Mouse (Mus musculus) lung, adult 2 months (tissue): ENCODE data around the gene Rgp1. TPM values are rescaled to one million over a fixed set of nuclear protein-coding genes. Genes with fewer than 3 reads are reported as not detected.
"Not testable (repeated sequence)": the region's sequence is repeated elsewhere in the genome, so short reads cannot be mapped to it uniquely, and the experiment has no call there.

ENCODE experiments used
- DNase-seq: peaks from one replicate; pipeline ENCODE4 v3.0.0; 2022
- H3K4me1 ChIP-seq: fragments of 200-500 bp; 2 replicates; pipeline ENCODE4 v1.6.1; 2011; ENCODE audit warnings: low read length; ENCODE audit not compliant: control insufficient read depth, insufficient read depth
- H3K4me3 ChIP-seq: fragments of 200-500 bp; replicated peaks from 2 replicates; pipeline ENCODE3; 2011; ENCODE audit warnings: low read depth, mild to moderate bottlenecking, control low read depth, low read length; ENCODE audit errors: extremely low read depth
- CTCF ChIP-seq: fragments of 200-500 bp; IDR thresholded peaks from 2 replicates; pipeline ENCODE4 v1.5.1; 2011; ENCODE audit warnings: mild to moderate bottlenecking, low read length, control low read depth; ENCODE audit not compliant: insufficient read depth
- POLR2A ChIP-seq: fragments of 200-500 bp; IDR thresholded peaks from 2 replicates; pipeline ENCODE4 v1.6.1; 2011; ENCODE audit warnings: low read depth, mild to moderate bottlenecking, control low read depth, low read length, borderline replicate concordance; ENCODE audit errors: extremely low read depth
- WGBS: fragments of 180-500 bp; shearing (Covaris S2); methylation state at CpG from one replicate; pipeline ENCODE4 v1.1.7; 2018; 5-methylcytosine and 5-hydroxymethylcytosine counted together
- polyA plus RNA-seq: library from polyadenylated mRNA; depleted of rRNA; stranded (reverse); fragments of >200 nt; gene quantifications from 2 replicates; pipeline ENCODE4 v1.2.3, GENCODE M21; 2012

Rgp1 gene
- polyA plus RNA-seq, 1 experiment = 47.3 TPM

- 74% methylated on average over 3 of the region's 3 CpGs for WGBS
These were observed 13.4 kb downstream of the Rgp1 start for GRCm38 (mm10) chr4:43591961-43592360.

DNA sequence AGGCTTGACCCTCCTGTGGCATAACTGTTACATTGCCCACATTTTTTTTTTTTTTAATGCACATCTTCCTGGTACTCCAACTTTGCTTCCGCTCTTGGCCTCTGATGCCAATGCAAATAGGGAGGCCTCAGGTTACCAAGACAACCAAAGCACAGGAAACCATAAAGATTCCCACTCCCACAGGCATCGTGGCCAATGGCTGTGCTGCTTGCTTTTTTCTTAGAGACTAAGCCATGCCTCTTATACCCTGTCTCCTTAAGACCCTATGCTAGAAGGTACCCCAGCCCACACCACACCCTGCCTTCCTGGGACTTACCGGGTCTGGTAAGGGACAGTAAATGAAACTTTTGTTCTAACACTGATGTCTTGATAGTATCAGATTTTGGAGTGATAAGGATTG, 14.9 kb downstream of the Rgp1 start:
- Histone ChIP-seq H3K4me1 (no peaks in the 10 kb centered on the region), H3K4me3 (no peak overlapping the region)
- 51% methylated on average over 3 of the region's 3 CpGs for WGBS
- TF ChIP-seq CTCF (no peak), POLR2A (no peak)
- DNase-seq = no peak

More at GRCm38 (mm10) chr4:43591961-43592360, 13.4 kb downstream of the Rgp1 start:
- Histone ChIP-seq H3K4me1 (peaks cover 5% of the 10 kb centered on the region; the same call in 1 of the 2 replicates), H3K4me3 (no peak overlapping the region)
- no peak for DNase-seq
- TF ChIP-seq CTCF (no peak), POLR2A (no peak)

GRCm38 (mm10) chr4:43596597-43596996, 18.1 kb downstream of the Rgp1 start:
- 80% methylated on average over 2 of the region's 2 CpGs for WGBS
- not testable (repeated sequence) for H3K4me1 ChIP-seq, H3K4me3 ChIP-seq, DNase-seq

GRCm38 (mm10) chr4:43598200-43598599, 19.7 kb downstream of the Rgp1 start:
- H3K4me1 ChIP-seq = no peaks in the 10 kb centered on the region
- TF ChIP-seq CTCF (no peak), POLR2A (no peak)
- WGBS = 72% methylated on average over 4 of the region's 4 CpGs
- DNase-seq = no peak
- H3K4me3 ChIP-seq = no peak overlapping the region

DNA sequence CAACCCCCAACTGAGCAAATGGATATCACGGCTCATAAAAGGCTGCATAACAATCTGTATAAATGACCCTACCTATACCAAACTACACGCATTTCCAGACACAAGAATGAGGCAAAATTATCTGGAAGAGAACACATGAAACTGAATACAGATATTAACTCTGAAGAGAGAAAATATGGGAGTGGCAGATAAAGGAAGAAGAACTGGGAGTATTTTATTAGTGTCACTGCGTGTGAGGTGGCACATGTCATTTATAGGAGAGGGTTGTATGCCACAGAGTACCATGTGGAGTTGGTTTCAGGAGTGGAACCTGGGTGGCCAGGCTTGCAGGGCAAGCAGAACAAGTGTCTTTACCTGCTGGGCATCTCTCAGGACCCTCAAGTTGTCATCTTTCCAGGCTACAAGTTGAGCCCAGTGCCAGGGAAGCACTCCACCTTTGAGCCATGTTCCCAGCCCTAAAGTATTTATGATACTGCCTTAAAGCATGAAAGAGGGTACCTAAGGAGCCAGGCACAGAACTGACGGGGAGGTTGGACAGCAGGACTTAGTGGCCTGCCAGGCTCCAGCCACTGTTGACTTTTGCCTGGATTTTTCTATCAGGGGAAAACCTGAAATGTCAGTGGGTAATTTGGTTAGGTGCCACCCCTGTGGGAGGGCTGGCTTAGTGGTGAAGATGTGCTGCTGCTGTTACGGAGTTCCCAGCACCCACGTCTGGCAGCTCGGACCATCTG, 20.3 kb downstream of the Rgp1 start:
- Histone ChIP-seq H3K4me1 (no peaks in the 10 kb centered on the region), H3K4me3 (no peak overlapping the region)
- no peak for TF ChIP-seq CTCF
- no peak for TF ChIP-seq POLR2A
- WGBS = 72% methylated on average over 7 of the region's 7 CpGs
- no peak for DNase-seq

GRCm38 (mm10) chr4:43600195-43600934, 21.9 kb downstream of the Rgp1 start:
- Histone ChIP-seq H3K4me3 (no peak overlapping the region), H3K4me1 (no peaks in the 10 kb centered on the region)
- DNase-seq = no peak
- TF ChIP-seq CTCF = no peak
- no peak for TF ChIP-seq POLR2A
- WGBS = 72% methylated on average over 9 of the region's 9 CpGs

DNA sequence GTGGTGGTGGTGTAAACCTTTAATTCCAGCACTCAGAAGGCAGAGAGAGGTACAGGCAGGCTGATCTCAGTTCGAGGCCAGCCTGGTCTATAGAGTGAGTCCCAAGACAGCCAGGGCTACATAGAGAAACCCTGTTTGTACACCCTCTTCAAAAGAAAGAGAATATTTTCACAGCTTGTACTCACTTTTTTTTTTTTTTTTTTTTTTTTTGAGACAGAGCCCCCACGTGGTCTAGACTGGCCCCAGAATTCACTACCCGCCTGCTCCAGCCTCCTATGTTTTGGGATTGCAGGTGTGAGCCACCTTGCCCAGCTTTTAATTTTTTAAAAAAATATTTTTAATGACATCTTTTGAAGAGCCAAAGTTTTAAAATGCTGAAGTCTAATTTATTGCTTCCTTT, 25.6 kb downstream of the Rgp1 start:
- TF ChIP-seq POLR2A (no peak), CTCF (no peak)
- H3K4me1 ChIP-seq = no peaks in the 10 kb centered on the region
- no peak overlapping the region for H3K4me3 ChIP-seq
- no peak for DNase-seq
- WGBS = 58% methylated on average over 3 of the region's 3 CpGs

DNA sequence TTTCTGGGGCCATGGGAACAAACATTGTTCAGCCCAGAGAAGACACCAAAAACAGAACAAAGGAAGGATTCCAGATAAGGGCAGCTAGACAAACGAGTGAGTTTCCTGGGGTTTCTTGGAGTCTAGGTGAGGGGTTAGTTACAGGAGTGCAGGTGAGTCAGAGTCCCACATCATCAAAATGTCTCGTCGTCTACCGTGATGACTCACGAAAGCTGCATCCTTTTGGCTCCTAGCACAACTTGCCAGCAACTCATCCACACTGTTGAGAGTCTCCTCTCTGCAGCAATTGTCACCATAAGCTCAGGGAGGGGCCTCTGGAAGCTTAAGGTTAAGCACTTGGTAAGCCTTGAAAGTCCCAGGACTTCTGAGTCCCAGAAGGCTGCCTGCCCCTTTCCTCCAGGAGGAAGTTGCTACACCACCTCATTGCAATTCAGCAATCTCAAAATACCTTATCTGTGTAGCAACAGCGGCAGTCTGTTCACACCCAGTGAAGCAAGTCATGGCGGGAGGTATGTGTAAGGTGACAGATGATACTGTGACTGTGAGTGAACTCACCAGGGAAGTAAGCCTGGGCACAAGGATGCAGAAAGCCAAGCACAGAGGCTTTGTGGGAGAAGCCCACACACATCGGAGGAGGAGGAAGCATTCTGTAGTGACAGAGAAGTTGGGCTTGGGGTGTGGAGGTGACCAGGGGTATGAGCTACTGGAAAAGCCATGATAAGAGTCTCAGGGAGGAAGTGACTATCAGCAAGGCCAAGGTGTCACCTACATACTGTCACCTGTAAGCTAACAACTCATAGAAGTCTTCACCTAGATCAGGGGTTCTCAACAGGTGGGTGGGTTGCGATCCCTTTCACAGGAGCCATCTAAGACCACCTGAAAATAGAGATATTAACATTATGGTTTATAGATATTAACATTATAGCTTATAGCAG, 26.5 kb downstream of the Rgp1 start:
- no peak for DNase-seq
- no peaks in the 10 kb centered on the region for H3K4me1 ChIP-seq
- no peak overlapping the region for H3K4me3 ChIP-seq
- no peak for TF ChIP-seq CTCF
- TF ChIP-seq POLR2A = no peak
- 45% methylated on average over 9 of the region's 9 CpGs for WGBS

- Histone ChIP-seq H3K4me3 (no peak overlapping the region), H3K4me1 (no peaks in the 10 kb centered on the region)
- TF ChIP-seq CTCF (no peak), POLR2A (no peak)
- 57% methylated on average over 10 of the region's 10 CpGs for WGBS
- DNase-seq = no peak
These were observed 34.0 kb downstream of the Rgp1 start for GRCm38 (mm10) chr4:43612534-43612933.
